Mouse (Mus musculus) urinary bladder, postnatal 14 days (tissue): ENCODE data around the gene Lhfpl3.

Experiments used
- DNase-seq: peaks from one replicate; pipeline ENCODE4 v3.0.0; 2021; ENCODE audit warnings: low spot score

Gene Lhfpl3

GRCm38 (mm10) chr5:23140183-23140921, 394.5 kb downstream of the Lhfpl3 start:
- no peak for DNase-seq

- no peak for DNase-seq
Observed at GRCm38 (mm10) chr5:23153210-23153609, 407.4 kb downstream of the Lhfpl3 start.

- no peak for DNase-seq
Observed at GRCm38 (mm10) chr5:23154439-23154838, 408.6 kb downstream of the Lhfpl3 start.

GRCm38 (mm10) chr5:23165947-23166350, 420.1 kb downstream of the Lhfpl3 start:
- no peak for DNase-seq

GRCm38 (mm10) chr5:23166658-23167057, 420.8 kb downstream of the Lhfpl3 start:
- DNase-seq, result no peak

- no peak for DNase-seq
Observed at GRCm38 (mm10) chr5:23189633-23190032, 443.8 kb downstream of the Lhfpl3 start.

- DNase-seq, result no peak
Observed at GRCm38 (mm10) chr5:23196879-23197278, 451.0 kb downstream of the Lhfpl3 start.

- DNase-seq, result no peak
Observed at GRCm38 (mm10) chr5:23213086-23213485, 467.2 kb downstream of the Lhfpl3 start.

- DNase-seq, result no peak
Observed at GRCm38 (mm10) chr5:23214646-23215045, 468.8 kb downstream of the Lhfpl3 start.

GRCm38 (mm10) chr5:23219655-23220054, 473.8 kb downstream of the Lhfpl3 start:
- DNase-seq, result no peak

GRCm38 (mm10) chr5:23224759-23225536, 479.1 kb downstream of the Lhfpl3 start:
- DNase-seq, result peak; percentile 39

- no peak for DNase-seq
Observed at GRCm38 (mm10) chr5:23225621-23226020, 479.8 kb downstream of the Lhfpl3 start.

GRCm38 (mm10) chr5:23226753-23227152, 480.9 kb downstream of the Lhfpl3 start:
- no peak for DNase-seq

GRCm38 (mm10) chr5:23246974-23247373, 501.1 kb downstream of the Lhfpl3 start:
- DNase-seq, result no peak

- no peak for DNase-seq
Observed at GRCm38 (mm10) chr5:23247784-23248183, 501.9 kb downstream of the Lhfpl3 start.

GRCm38 (mm10) chr5:23248303-23248702, 502.4 kb downstream of the Lhfpl3 start:
- no peak for DNase-seq

GRCm38 (mm10) chr5:23249896-23250875, 504.3 kb downstream of the Lhfpl3 start:
- no peak for DNase-seq

GRCm38 (mm10) chr5:23251462-23252224, 505.8 kb downstream of the Lhfpl3 start:
- peak; percentile 63 for DNase-seq

- no peak for DNase-seq
Observed at GRCm38 (mm10) chr5:23255816-23256418, 510.1 kb downstream of the Lhfpl3 start.

- DNase-seq, result no peak
Observed at GRCm38 (mm10) chr5:23273309-23273708, 527.5 kb downstream of the Lhfpl3 start.

- no peak for DNase-seq
Observed at GRCm38 (mm10) chr5:23279364-23279763, 533.5 kb downstream of the Lhfpl3 start.
